Mouse (Mus musculus) heart, postnatal 25 days (tissue): ENCODE data around the gene Pan3. TPM values are rescaled to one million over a fixed set of nuclear protein-coding genes. Genes with fewer than 3 reads are reported as not detected.

Source experiments
- DNase-seq: peaks from one replicate; pipeline ENCODE4 v3.0.0; 2022; ENCODE audit warnings: low spot score
- intact Hi-C: fragments of 180-260 bp; cut with DNase I; formaldehyde crosslinking; loops from one replicate; pipeline ENCODE4 v1.15.1; 2025
- total RNA-seq, 2 experiments: library from RNA; stranded (reverse); gene quantifications; 2 replicates each; pipeline ENCODE4 v1.2.3; 2021

Gene Pan3
- total RNA-seq = 10 to 100 TPM; 29.5 to 34.1 TPM

GRCm38 (mm10) chr5:147429535-147430305 is at the start of gene Pan3:
Gene Pan3, plus strand, starts transcription at chr5:147430161.
- intact Hi-C loops = loop anchor here (5.0 kb wide), 3 partner anchors 38 to 428 kb away; no protein-coding TSS in a partner anchor
- peak; percentile 94 for DNase-seq

DNA sequence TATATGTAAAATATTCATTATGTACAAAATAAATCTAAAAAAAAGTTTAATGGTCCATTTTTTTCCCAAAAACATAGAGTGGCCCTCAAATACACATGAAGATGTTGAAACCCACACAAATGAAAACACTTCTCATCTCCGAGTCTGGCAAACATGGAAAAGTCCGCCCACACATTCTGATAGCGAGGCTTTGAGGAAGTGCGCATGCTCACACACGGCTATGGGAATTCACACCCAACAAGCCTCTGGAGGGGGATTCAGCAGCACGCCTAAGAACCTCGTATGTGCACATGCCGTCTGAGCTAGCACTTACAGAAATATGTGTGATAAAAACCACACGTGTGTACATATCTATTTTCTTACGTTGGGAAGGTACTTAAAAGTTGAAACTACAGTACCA is 48.6 kb upstream of the Pan3 start:
- no peak for DNase-seq
- intact Hi-C loops = no loop called here

- DNase-seq = no peak
- intact Hi-C loops = no loop called here
Measured at GRCm38 (mm10) chr5:147386865-147387264, 43.1 kb upstream of the Pan3 start.

GRCm38 (mm10) chr5:147388376-147389008 is 41.5 kb upstream of the Pan3 start:
- DNase-seq = no peak
- intact Hi-C loops = no loop called here

- intact Hi-C loops = no loop called here
- no peak for DNase-seq
Measured at GRCm38 (mm10) chr5:147389052-147389451, 40.9 kb upstream of the Pan3 start.

DNA sequence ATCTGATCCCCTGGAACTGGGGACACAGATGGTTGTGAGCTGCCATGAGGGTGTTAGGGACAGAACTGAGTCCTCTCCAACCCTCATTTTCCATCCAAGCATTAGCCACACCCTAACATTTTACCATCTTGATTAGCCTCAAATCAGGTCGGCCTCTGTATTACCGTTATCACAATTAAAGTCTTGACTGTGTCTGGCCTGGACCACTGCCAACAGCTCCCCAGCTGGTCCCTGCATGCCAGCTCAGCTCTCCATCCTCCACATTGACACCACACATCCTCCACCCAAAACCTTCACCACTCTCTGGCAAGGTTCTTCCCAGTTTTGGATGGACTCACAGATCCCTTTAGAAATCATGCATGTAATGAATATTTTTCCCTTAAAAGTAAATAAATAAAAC is 39.2 kb upstream of the Pan3 start:
- intact Hi-C loops = no loop called here
- DNase-seq = no peak

DNA sequence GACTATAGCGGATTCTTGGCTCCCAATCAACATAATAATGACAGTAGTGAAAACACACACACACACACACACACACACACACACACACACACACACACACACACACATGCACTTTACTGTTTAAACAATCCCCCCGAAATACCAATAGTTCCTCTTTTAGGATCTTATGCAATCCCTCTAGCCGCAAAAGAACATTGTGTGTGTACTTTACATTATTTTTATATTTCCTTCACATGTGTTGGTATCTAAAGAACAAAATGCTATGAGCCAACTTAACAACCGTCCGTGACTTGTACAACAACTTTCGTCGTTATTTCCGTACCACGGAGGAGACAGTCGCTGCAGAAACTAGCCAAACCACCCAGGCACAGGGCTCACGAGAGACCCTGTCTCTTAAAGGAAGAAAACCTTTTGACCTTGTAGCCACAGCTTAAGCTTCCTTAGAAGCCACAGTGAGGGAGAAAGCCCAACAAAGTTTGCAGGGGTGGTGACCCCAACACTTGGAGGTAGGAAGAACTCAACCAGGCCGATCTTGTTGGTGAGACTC is 37.2 kb upstream of the Pan3 start:
- intact Hi-C loops = no loop called here
- DNase-seq = no peak

DNA sequence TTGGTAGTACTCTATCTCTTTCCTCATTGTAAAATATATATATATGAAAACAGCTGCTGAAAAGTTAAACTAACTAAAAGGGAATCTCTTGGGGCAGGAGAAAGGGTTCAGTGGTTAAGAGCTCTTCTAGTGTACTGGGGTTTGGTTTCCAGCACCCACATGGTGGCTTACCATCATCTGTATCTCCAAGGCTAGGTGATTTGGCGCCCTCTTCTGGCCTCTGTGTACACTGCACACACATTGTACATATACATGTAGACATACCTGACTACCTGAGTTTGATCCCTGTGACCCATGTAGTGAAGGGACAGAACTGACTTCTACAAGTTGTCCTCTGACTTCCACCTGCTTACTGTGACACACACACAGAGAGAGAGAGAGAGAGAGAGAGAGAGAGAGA is 34.9 kb upstream of the Pan3 start:
- intact Hi-C loops = no loop called here
- no peak for DNase-seq

DNA sequence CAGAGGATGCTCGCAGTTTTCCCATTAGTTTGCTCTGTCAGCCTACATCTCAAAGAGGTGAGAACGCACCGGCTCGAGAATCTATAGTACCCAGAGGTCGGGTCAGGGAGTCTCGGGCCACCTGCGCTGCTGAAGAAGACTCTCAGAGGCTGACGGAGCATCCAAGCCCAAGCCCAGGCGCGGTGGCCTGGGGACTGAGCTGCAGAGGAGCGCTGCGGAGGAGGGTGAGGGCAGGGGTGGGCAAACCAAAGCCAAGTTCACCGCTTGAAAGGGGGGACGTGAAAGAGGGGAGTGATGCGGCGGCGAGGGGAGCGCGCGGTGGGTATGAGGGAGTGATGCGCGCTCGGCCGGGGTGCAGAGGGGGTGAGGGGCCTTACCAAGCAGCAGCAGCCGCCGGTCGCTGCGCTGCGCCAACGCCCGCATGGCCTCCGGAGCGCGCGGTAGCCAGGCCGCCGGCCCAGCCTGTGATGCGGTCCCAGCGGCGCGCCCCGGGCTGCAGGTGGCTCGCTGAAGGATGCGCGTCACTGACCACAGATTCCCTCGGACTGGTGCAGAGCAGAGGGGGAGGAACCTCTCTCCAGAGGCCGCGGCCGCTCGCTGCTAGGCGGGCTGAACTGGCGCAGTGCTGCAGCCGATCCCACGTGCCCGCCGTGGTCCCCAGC is 30.0 kb upstream of the Pan3 start, which contains the start of gene Flt3:
Gene Flt3, minus strand, starts transcription at position 647 of the 662 bp plus-strand sequence.
- intact Hi-C loops = no loop called here
- no peak for DNase-seq

DNA sequence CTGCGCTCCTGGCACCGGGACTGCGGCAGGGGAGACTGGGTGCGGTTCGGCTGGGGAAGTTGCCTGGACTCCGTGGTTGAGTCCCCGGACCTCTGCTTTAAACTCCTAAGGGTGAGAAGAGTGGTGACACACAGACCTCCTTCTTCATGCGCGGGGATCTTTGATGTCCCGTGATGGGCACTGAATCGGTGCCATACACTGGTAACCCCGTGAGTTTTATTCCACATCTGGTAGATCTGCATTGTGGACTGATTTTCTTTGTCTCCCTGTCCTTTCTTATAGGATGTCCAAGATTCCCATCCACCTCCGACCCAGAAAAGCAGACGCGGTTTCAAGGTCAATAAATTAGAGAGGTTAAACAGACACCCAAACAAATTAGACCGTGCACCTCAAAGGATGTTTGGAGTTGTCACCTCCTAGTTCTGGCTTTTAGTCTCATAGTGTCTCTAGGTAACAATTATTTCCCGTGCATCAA is 29.4 kb upstream of the Pan3 start:
- intact Hi-C loops = no loop called here
- no peak for DNase-seq

DNA sequence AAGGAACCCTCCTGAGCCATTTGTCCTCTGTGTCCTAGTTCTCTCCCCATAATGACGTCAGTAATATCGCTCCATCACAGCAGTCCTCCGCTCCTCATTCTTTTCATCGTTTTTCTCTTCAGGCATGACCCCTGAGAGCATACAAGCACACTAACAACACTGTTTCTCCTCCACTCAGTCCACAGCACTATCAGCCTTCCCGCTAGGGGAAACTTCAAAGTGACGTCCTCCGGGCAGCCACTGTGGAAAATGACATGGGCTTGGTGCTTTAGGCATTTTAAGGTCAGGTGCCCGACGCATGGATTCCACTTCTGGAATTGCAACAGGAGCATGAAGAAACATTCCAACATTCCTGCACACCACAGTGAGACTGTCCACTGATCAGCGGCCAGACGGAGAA is 28.9 kb upstream of the Pan3 start:
- DNase-seq = no peak
- intact Hi-C loops = no loop called here

GRCm38 (mm10) chr5:147402505-147402904 is 27.5 kb upstream of the Pan3 start:
- intact Hi-C loops = no loop called here
- DNase-seq = no peak

GRCm38 (mm10) chr5:147406135-147406534 is 23.8 kb upstream of the Pan3 start:
- intact Hi-C loops = no loop called here

GRCm38 (mm10) chr5:147408731-147409130 is 21.2 kb upstream of the Pan3 start:
- DNase-seq = no peak
- intact Hi-C loops = no loop called here

More at GRCm38 (mm10) chr5:147406135-147406534, 23.8 kb upstream of the Pan3 start:
- DNase-seq = no peak

DNA sequence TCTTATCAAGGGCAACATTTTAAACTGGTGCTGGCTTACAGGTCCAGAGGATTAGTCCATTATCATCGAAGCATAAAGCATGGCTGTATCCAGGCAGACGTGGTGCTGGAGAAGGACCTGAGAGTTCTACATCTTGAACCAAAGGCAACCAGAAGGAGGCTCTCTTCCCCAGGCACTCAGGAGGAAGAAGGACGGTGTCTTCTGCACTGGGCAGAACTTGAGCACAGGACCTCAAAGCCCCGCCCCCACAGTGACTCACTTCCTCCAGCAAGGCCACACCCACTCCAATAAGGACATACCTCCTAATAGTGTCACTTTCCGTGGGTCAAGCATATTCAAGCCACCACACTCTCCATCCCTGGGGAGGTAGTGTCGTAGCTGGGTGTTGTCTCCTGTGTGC is 19.4 kb upstream of the Pan3 start:
- intact Hi-C loops = no loop called here
- DNase-seq = no peak

- intact Hi-C loops = loop anchor here (5.0 kb wide), 1 partner anchor 429 kb away; no protein-coding TSS in a partner anchor
Measured at GRCm38 (mm10) chr5:147417986-147418385, 12.0 kb upstream of the Pan3 start.

GRCm38 (mm10) chr5:147418394-147419121 is 11.4 kb upstream of the Pan3 start:
- intact Hi-C loops = loop anchor here (5.0 kb wide), 1 partner anchor 429 kb away; no protein-coding TSS in a partner anchor

More at GRCm38 (mm10) chr5:147417986-147418385, 12.0 kb upstream of the Pan3 start:
- no peak for DNase-seq

GRCm38 (mm10) chr5:147423612-147424011 is 6.3 kb upstream of the Pan3 start:
- no peak for DNase-seq
- intact Hi-C loops = no loop called here

More at GRCm38 (mm10) chr5:147418394-147419121, 11.4 kb upstream of the Pan3 start:
- DNase-seq = peak; percentile 6

DNA sequence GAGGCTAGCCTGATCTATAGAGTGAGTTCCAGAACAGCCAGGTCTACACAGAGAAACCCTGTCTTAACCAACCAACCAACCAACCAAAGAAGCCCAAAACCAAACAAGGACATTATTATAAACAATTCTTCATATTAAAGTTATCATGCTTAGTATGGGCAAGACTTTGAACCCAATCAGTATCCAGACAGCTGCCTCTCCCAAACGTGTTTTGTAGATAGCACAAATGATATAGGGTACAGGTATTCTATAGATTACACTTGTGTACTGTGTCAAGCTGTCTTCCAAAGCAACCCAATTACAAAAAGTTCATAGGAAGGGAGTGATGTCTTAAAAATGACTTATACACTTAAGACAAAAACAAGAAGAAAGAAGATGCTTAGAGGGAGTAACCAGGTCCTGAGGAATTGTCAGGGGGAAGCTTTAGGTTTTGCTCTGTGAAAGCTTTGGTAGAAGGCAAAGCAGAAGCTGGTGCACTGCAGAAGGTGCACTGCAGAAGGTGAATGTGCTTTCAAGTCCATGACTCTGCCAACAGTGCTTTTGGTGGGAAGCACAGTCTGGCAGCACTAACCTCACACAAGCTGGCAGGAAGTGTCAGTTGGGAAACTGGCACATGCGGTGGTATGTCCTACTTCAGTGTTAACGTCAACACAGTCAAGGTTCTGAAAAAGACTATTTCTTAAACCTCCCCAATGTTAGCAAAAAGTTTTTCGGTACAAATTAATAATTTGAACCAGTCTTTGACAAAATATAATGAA is 3.7 kb upstream of the Pan3 start:
- no peak for DNase-seq
- intact Hi-C loops = loop anchor here (5.0 kb wide), 2 partner anchors 41 to 431 kb away; no protein-coding TSS in a partner anchor
